ENCODE assay signal across 28 mouse cellular contexts in the genomic region with DNA sequence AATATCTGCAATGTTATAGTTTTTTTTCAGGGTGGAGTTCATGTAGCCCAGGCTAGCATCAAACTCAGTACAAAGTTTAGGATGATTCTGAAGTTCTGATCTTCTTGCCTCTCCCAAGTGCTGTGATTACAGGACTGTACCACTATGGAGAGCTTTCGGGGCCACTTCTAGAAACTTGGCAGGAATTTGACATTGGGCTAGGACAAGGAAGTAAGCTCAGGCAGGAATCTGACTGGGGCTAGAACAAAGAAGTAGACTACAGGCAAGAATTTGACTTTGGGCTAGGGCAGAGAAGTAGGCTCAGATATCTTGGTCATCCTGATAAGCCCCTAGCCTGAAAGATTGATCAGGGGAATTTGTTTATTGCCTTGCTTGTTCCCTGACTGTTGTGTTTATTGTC.
"Had no signal": no experiment of that assay in that cellular context is flagged by ENCODE, and none has a peak within 500 bp of the region (broad histone marks: within the 10 kb centered on the region; RNA-seq: fewer than 3 reads in every experiment).

No protein-coding gene starts in this region.

- H3K4me3 ChIP-seq: heart, embryonic 13.5 days; heart, embryonic 15.5 days; hindbrain, embryonic 10.5 days; hindbrain, embryonic 12.5 days; hindbrain, embryonic 13.5 days; hindbrain, embryonic 15.5 days; intestine, embryonic 15.5 days; kidney, embryonic 15.5 days; left cerebral cortex, adult 2 months had no signal

- H3K27ac ChIP-seq: heart, embryonic 13.5 days; heart, embryonic 15.5 days; hindbrain, embryonic 10.5 days; hindbrain, embryonic 12.5 days; hindbrain, embryonic 13.5 days; hindbrain, embryonic 14.5 days; hindbrain, embryonic 15.5 days; hindbrain, postnatal 0 days; intestine, embryonic 15.5 days; kidney, embryonic 15.5 days; kidney, postnatal 0 days; left cerebral cortex, adult 2 months had no signal

- H3K9me3 ChIP-seq: heart, embryonic 15.5 days; hindbrain, embryonic 10.5 days; hindbrain, embryonic 12.5 days; hindbrain, embryonic 13.5 days; hindbrain, embryonic 15.5 days; intestine, embryonic 15.5 days; kidney, embryonic 15.5 days had no signal

- H3K27me3 ChIP-seq: heart, embryonic 13.5 days; heart, embryonic 15.5 days; hindbrain, embryonic 12.5 days; hindbrain, embryonic 13.5 days; hindbrain, embryonic 15.5 days; intestine, embryonic 15.5 days; kidney, embryonic 15.5 days had no signal

- H3K36me3 ChIP-seq: heart, embryonic 13.5 days; heart, embryonic 15.5 days; hindbrain, embryonic 10.5 days; hindbrain, embryonic 12.5 days; hindbrain, embryonic 13.5 days; hindbrain, embryonic 15.5 days; intestine, embryonic 15.5 days; kidney, embryonic 15.5 days had no signal

- H3K4me1 ChIP-seq: heart, embryonic 13.5 days; heart, embryonic 15.5 days; hindbrain, embryonic 10.5 days; hindbrain, embryonic 12.5 days; hindbrain, embryonic 13.5 days; hindbrain, embryonic 15.5 days; intestine, embryonic 15.5 days; kidney, embryonic 15.5 days had no signal

- DNase-seq: heart, postnatal 10 days; heart, postnatal 14 days; heart, postnatal 36 days; heart, postnatal 4 days; kidney, adult 11 months; kidney, adult 18-20 months; kidney, adult 2 months; kidney, adult 8-10 months; kidney, adult 9 months; kidney, postnatal 10 days; kidney, postnatal 14 days; kidney, postnatal 25 days; kidney, postnatal 36 days; kidney, postnatal 4 days; layer of hippocampus, adult 9-11 months; layer of hippocampus, postnatal 36 days had no signal

- H3K9ac ChIP-seq: heart, embryonic 13.5 days; heart, embryonic 15.5 days; hindbrain, embryonic 12.5 days; hindbrain, embryonic 13.5 days; hindbrain, embryonic 14.5 days; hindbrain, embryonic 15.5 days; intestine, embryonic 15.5 days; kidney, embryonic 15.5 days had no signal
